Mouse (Mus musculus) E14TG2a.4 (cell line): ENCODE data around the gene Abcb5.

ENCODE experiments used
- H3K27me3 ChIP-seq: 2 replicates; pipeline ENCODE4 v1.6.1; 2014; ENCODE audit warnings: low read length, control low read depth; ENCODE audit not compliant: insufficient read depth
- H3K36me3 ChIP-seq: 2 replicates; pipeline ENCODE4 v1.6.1; 2014; ENCODE audit warnings: low read length, control low read depth; ENCODE audit not compliant: insufficient read depth
- H3K4me1 ChIP-seq: replicated peaks from 2 replicates; pipeline ENCODE4 v1.6.1; 2014; ENCODE audit warnings: low read depth, low read length, control low read depth
- H3K4me3 ChIP-seq: replicated peaks from 2 replicates; pipeline ENCODE4 v1.5.1; 2014; ENCODE audit warnings: mild to moderate bottlenecking, low read length
- H3K9me3 ChIP-seq: 2 replicates; pipeline ENCODE4 v1.6.1; 2014; ENCODE audit warnings: low read length, control low read depth
- CTCF ChIP-seq: conservative IDR thresholded peaks from 2 replicates; pipeline ENCODE4 v1.5.1; 2014; ENCODE audit warnings: low read length
- NANOG ChIP-seq: IDR thresholded peaks from 2 replicates; pipeline ENCODE4 v1.6.1; 2014; ENCODE audit warnings: borderline replicate concordance, low read length, mixed read lengths
- POU5F1 ChIP-seq: IDR thresholded peaks from 2 replicates; pipeline ENCODE4 v1.6.1; 2014; ENCODE audit warnings: low read length, borderline replicate concordance

Gene Abcb5

GRCm38 (mm10) chr12:118845351-118845750 lies 120.9 kb downstream of the Abcb5 start:
- Histone ChIP-seq H3K4me3 (no peak overlapping the region), H3K9me3 (no peaks in the 10 kb centered on the region), H3K27me3 (peaks cover 91% of the 10 kb centered on the region), H3K4me1 (peaks cover 41% of the 10 kb centered on the region), H3K36me3 (no peaks in the 10 kb centered on the region)
- no peak for TF ChIP-seq POU5F1
- TF ChIP-seq CTCF = no peak

- Histone ChIP-seq H3K36me3 (no peaks in the 10 kb centered on the region), H3K4me3 (no peak overlapping the region), H3K27me3 (peaks cover 91% of the 10 kb centered on the region), H3K9me3 (no peaks in the 10 kb centered on the region), H3K4me1 (peaks cover 40% of the 10 kb centered on the region)
- TF ChIP-seq POU5F1 = no peak
- no peak for TF ChIP-seq CTCF
- TF ChIP-seq NANOG = no peak
These were observed 121.4 kb downstream of the Abcb5 start for GRCm38 (mm10) chr12:118844841-118845240.

GRCm38 (mm10) chr12:118844111-118844510 lies 122.1 kb downstream of the Abcb5 start:
- Histone ChIP-seq H3K4me3 (no peak overlapping the region), H3K36me3 (no peaks in the 10 kb centered on the region), H3K4me1 (peaks cover 47% of the 10 kb centered on the region), H3K9me3 (no peaks in the 10 kb centered on the region), H3K27me3 (peaks cover 88% of the 10 kb centered on the region)
- TF ChIP-seq NANOG (no peak), CTCF (no peak)

GRCm38 (mm10) chr12:118842671-118843411 lies 123.4 kb downstream of the Abcb5 start:
- H3K9me3 ChIP-seq = no peaks in the 10 kb centered on the region
- peaks cover 58% of the 10 kb centered on the region for H3K4me1 ChIP-seq
- H3K4me3 ChIP-seq = peak overlapping the region; percentile 72
- no peaks in the 10 kb centered on the region for H3K36me3 ChIP-seq
- peaks cover 84% of the 10 kb centered on the region for H3K27me3 ChIP-seq
- TF ChIP-seq CTCF (no peak), NANOG (no peak), POU5F1 (no peak)

GRCm38 (mm10) chr12:118841971-118842550 lies 124.2 kb downstream of the Abcb5 start:
- Histone ChIP-seq H3K36me3 (no peaks in the 10 kb centered on the region), H3K4me3 (no peak overlapping the region), H3K9me3 (no peaks in the 10 kb centered on the region), H3K27me3 (peaks cover 83% of the 10 kb centered on the region), H3K4me1 (peaks cover 58% of the 10 kb centered on the region)
- TF ChIP-seq CTCF (no peak), POU5F1 (no peak), NANOG (no peak)

- peaks cover 56% of the 10 kb centered on the region for H3K4me1 ChIP-seq
- TF ChIP-seq POU5F1 (no peak), NANOG (no peak), CTCF (no peak)
These were observed 124.8 kb downstream of the Abcb5 start for GRCm38 (mm10) chr12:118841381-118841922.

GRCm38 (mm10) chr12:118840861-118841260 lies 125.4 kb downstream of the Abcb5 start:
- Histone ChIP-seq H3K9me3 (no peaks in the 10 kb centered on the region), H3K27me3 (peaks cover 73% of the 10 kb centered on the region), H3K4me3 (no peak overlapping the region), H3K4me1 (peaks cover 55% of the 10 kb centered on the region), H3K36me3 (no peaks in the 10 kb centered on the region)
- TF ChIP-seq CTCF (no peak), NANOG (no peak), POU5F1 (no peak)

More at GRCm38 (mm10) chr12:118841381-118841922, 124.8 kb downstream of the Abcb5 start:
- Histone ChIP-seq H3K27me3 (peaks cover 79% of the 10 kb centered on the region), H3K9me3 (no peaks in the 10 kb centered on the region), H3K36me3 (no peaks in the 10 kb centered on the region), H3K4me3 (no peak overlapping the region)

GRCm38 (mm10) chr12:118840301-118840700 lies 125.9 kb downstream of the Abcb5 start:
- Histone ChIP-seq H3K4me3 (no peak overlapping the region), H3K9me3 (no peaks in the 10 kb centered on the region), H3K36me3 (no peaks in the 10 kb centered on the region), H3K4me1 (peaks cover 58% of the 10 kb centered on the region), H3K27me3 (peaks cover 67% of the 10 kb centered on the region)
- TF ChIP-seq CTCF (no peak), POU5F1 (no peak), NANOG (no peak)

GRCm38 (mm10) chr12:118839398-118839797 lies 126.8 kb downstream of the Abcb5 start:
- Histone ChIP-seq H3K36me3 (no peaks in the 10 kb centered on the region), H3K4me3 (no peak overlapping the region), H3K27me3 (peaks cover 58% of the 10 kb centered on the region), H3K4me1 (peaks cover 66% of the 10 kb centered on the region), H3K9me3 (no peaks in the 10 kb centered on the region)
- no peak for TF ChIP-seq NANOG
- TF ChIP-seq POU5F1 = no peak
- no peak for TF ChIP-seq CTCF
